28 mouse cellular contexts compared by ENCODE assay signal in the genomic region with DNA sequence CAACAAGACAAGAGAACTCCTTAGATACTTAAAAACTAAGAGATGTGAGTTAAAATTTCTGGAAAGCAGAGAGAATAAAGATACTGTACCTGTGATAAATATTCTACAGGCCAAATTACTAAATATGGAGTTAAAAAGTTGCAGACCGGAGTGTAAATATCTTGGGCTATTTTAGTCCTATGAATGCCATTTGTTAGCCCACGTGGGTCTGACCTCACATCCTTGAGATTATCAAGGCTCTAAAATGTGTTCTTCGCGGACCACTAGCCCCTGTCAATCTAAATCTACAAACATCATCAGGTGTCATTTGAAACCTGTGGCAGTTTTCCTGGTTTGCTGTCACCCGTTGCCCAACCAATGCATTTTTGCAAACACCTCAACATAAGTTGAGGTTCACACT. TPM values are rescaled to one million over a fixed set of nuclear protein-coding genes. Genes with fewer than 3 reads are reported as not detected.
"Had no signal": no experiment of that assay in that cellular context is flagged by ENCODE, and none has a peak within 500 bp of the region (broad histone marks: within the 10 kb centered on the region; RNA-seq: fewer than 3 reads in every experiment).

No protein-coding gene starts in this region.

- H3K4me1 ChIP-seq: lung, embryonic 15.5 days; midbrain, embryonic 13.5 days; midbrain, embryonic 15.5 days; neural tube, embryonic 13.5 days; neural tube, embryonic 15.5 days had no signal

- H3K9ac ChIP-seq: lung, embryonic 15.5 days; midbrain, embryonic 13.5 days; midbrain, embryonic 15.5 days; neural tube, embryonic 13.5 days; neural tube, embryonic 15.5 days had no signal

- H3K27me3 ChIP-seq: lung, embryonic 15.5 days; midbrain, embryonic 13.5 days; midbrain, embryonic 15.5 days; neural tube, embryonic 13.5 days; neural tube, embryonic 15.5 days had no signal

- ATAC-seq: lung, postnatal 0 days; midbrain, embryonic 13.5 days; midbrain, embryonic 15.5 days had no signal

- H3K27ac ChIP-seq: lung, embryonic 15.5 days; macrophage; midbrain, embryonic 13.5 days; midbrain, embryonic 15.5 days; neural tube, embryonic 13.5 days; neural tube, embryonic 15.5 days had no signal

- H3K36me3 ChIP-seq: lung, embryonic 15.5 days; midbrain, embryonic 13.5 days; midbrain, embryonic 15.5 days; neural tube, embryonic 13.5 days; neural tube, embryonic 15.5 days had no signal

- H3K4me3 ChIP-seq: lung, embryonic 15.5 days; megakaryocyte, embryonic 14.5 days; midbrain, embryonic 13.5 days; midbrain, embryonic 15.5 days; neural tube, embryonic 13.5 days; neural tube, embryonic 15.5 days had no signal

- H3K9me3 ChIP-seq: lung, embryonic 15.5 days; megakaryocyte, embryonic 14.5 days; midbrain, embryonic 13.5 days; midbrain, embryonic 15.5 days; neural tube, embryonic 13.5 days; neural tube, embryonic 15.5 days had no signal

- H3K4me2 ChIP-seq: lung, embryonic 15.5 days; midbrain, embryonic 11.5 days; midbrain, embryonic 13.5 days; midbrain, embryonic 15.5 days; neural tube, embryonic 13.5 days; neural tube, embryonic 15.5 days had no signal

- DNase-seq: lung, adult 2 months; lung, postnatal 14 days; lung, postnatal 36 days; retina, postnatal 1 day; right cerebral cortex, adult 18-20 months; right cerebral cortex, postnatal 25 days; right cerebral cortex, postnatal 4 days; spleen, adult 18-20 months; thymus, adult 18-20 months; thymus, postnatal 14 days; thymus, postnatal 36 days had no signal

RNA-seq across cellular contexts. Expression of gene Ttll8, which starts 11.4 kb away (rescaled TPM):
- total RNA-seq: megakaryocyte progenitor cell, adult 5-6 weeks; midbrain, postnatal 0 days; monocyte, adult 5-6 weeks had no signal
- polyA plus RNA-seq: lung, embryonic 15.5 days; macrophage; midbrain, embryonic 11.5 days; midbrain, embryonic 13.5 days; neural tube, embryonic 11.5 days; neural tube, embryonic 13.5 days; small intestine, adult 2 months; stomach, embryonic 14.5 days; stomach, embryonic 16.5 days; thymus, postnatal 0 days had no signal

RNA-seq across cellular contexts. Expression of gene Mlc1, which starts 36.0 kb away (rescaled TPM):
- total RNA-seq: megakaryocyte progenitor cell, adult 5-6 weeks; monocyte, adult 5-6 weeks had no signal
- polyA plus RNA-seq: macrophage; stomach, embryonic 14.5 days; stomach, embryonic 16.5 days had no signal

RNA-seq across cellular contexts. Expression of gene Mov10l1, which starts 39.9 kb away (rescaled TPM):
- total RNA-seq: megakaryocyte progenitor cell, adult 5-6 weeks; monocyte, adult 5-6 weeks had no signal
- polyA plus RNA-seq: macrophage; midbrain, embryonic 11.5 days; midbrain, embryonic 13.5 days; midbrain, embryonic 15.5 days; midbrain, postnatal 0 days; neural tube, embryonic 11.5 days; neural tube, embryonic 15.5 days; small intestine, adult 2 months; stomach, embryonic 14.5 days; stomach, embryonic 16.5 days had no signal
